9 mouse cellular contexts compared by ENCODE assay signal in genomic region chr4:35099210-35099864, GRCm38 (mm10). TPM values are rescaled to one million over a fixed set of nuclear protein-coding genes. Genes with fewer than 3 reads are reported as not detected.
A peak's percentile ranks its signal among the peaks of the same experiment; 100 is the strongest.
DNase-seq lines count a peak whose midpoint lies in the region; ATAC-seq and TF ChIP-seq lines count a peak whose summit lies in the region.
"Had no signal": no experiment of that assay in that cellular context is flagged by ENCODE, and none has a peak within 500 bp of the region (broad histone marks: within the 10 kb centered on the region; RNA-seq: fewer than 3 reads in every experiment).

No protein-coding gene starts in this region.

- intact Hi-C loops in heart, postnatal 25 days (cut with DNase I): no loop called here

- no peaks in the 10 kb centered on the region for H3K9me3 ChIP-seq in heart, embryonic 14.5 days (ENCODE audit: control insufficient read depth, low read length)
- H3K9me3 ChIP-seq in hindbrain, embryonic 14.5 days (ENCODE audit: control insufficient read depth, low read length): no peaks in the 10 kb centered on the region
- no peaks in the 10 kb centered on the region for H3K9me3 ChIP-seq in midbrain, postnatal 0 days (ENCODE audit: low read length)

- no peak for DNase-seq in heart, postnatal 25 days (ENCODE audit: low spot score)
- DNase-seq in brain, embryonic 14.5 days (ENCODE audit: low read depth): peak; percentile 51
- no peak for DNase-seq in hindbrain, embryonic 14.5 days (ENCODE audit: low spot score)
- peak; percentile 20 for DNase-seq in midbrain, postnatal 0 days (ENCODE audit: low spot score)
- DNase-seq in right cerebral cortex, postnatal 4 days: no peak
- DNase-seq in c-Kit-positive CD71-positive TER-119-positive erythroid progenitor cells, embryonic 14.5 days (ENCODE audit: low spot score): no peak
- DNase-seq in ovary, postnatal 36 days (ENCODE audit: low spot score): no peak

- H3K4me3 ChIP-seq in heart, embryonic 14.5 days (ENCODE audit: control insufficient read depth in 1 of 2, insufficient read depth in 1 of 2, low read depth in 1 of 2, low read length in 2 of 2): peak overlapping the region; percentile 33 to 48
- H3K4me3 ChIP-seq in hindbrain, embryonic 14.5 days (replicated peaks; ENCODE audit: low read length): peak overlapping the region; percentile 26
- peak overlapping the region; percentile 34 for H3K4me3 ChIP-seq in midbrain, postnatal 0 days (ENCODE audit: low read depth, low read length)

- no peak for ATAC-seq in heart, embryonic 14.5 days (ENCODE audit: insufficient number of reproducible peaks, insufficient read depth, low FRiP score, low read depth)
- peak; percentile 32; the same call in 1 of the 2 replicates for ATAC-seq in hindbrain, embryonic 14.5 days (ENCODE audit: low FRiP score)
- ATAC-seq in midbrain, postnatal 0 days (ENCODE audit: low FRiP score): peak; percentile 50; the same call in 1 of the 2 replicates

- H3K27ac ChIP-seq in heart, embryonic 14.5 days (replicated peaks in 1 of 2; ENCODE audit: control insufficient read depth in 1 of 2, insufficient read depth in 1 of 2, low read depth in 2 of 2, low read length in 2 of 2): no peak overlapping the region
- H3K27ac ChIP-seq in hindbrain, embryonic 14.5 days: peak overlapping the region; percentile 26; the same call in 1 of the 2 replicates
- H3K27ac ChIP-seq in midbrain, postnatal 0 days (ENCODE audit: low read depth, low read length): 0 out of 2 replicates have a peak overlapping the region, but pooled peaks have one; percentile 38

- H3K27me3 ChIP-seq in heart, embryonic 14.5 days (ENCODE audit: control insufficient read depth, insufficient read depth, low read length): no peaks in the 10 kb centered on the region
- no peaks in the 10 kb centered on the region for H3K27me3 ChIP-seq in hindbrain, embryonic 14.5 days (ENCODE audit: control insufficient read depth, insufficient read depth, low read length)
- H3K27me3 ChIP-seq in midbrain, postnatal 0 days (ENCODE audit: insufficient read depth, low read length): no peaks in the 10 kb centered on the region

- H3K4me1 ChIP-seq in heart, embryonic 14.5 days (ENCODE audit: control insufficient read depth in 2 of 2, insufficient read depth in 2 of 2, low read length in 2 of 2): peaks cover 3 to 5% of the 10 kb centered on the region in 2 experiments; a peak in 3 of 4 replicates
- H3K4me1 ChIP-seq in hindbrain, embryonic 14.5 days (replicated peaks; ENCODE audit: control insufficient read depth, insufficient read depth, low read length): peaks cover 11% of the 10 kb centered on the region
- H3K4me1 ChIP-seq in midbrain, postnatal 0 days (ENCODE audit: insufficient read depth, low read length): peaks cover 3% of the 10 kb centered on the region; the same call in 1 of the 2 replicates

- peak overlapping the region; percentile 86 for H3K4me2 ChIP-seq in heart, embryonic 14.5 days (ENCODE audit: low read length)
- H3K4me2 ChIP-seq in hindbrain, embryonic 14.5 days (replicated peaks): peak overlapping the region; percentile 63
- H3K4me2 ChIP-seq in midbrain, postnatal 0 days (ENCODE audit: low read depth, low read length, poor library complexity, severe bottlenecking): peak overlapping the region; percentile 62

- no peaks in the 10 kb centered on the region for H3K36me3 ChIP-seq in heart, embryonic 14.5 days (ENCODE audit: control insufficient read depth, insufficient read depth, low read length)
- H3K36me3 ChIP-seq in hindbrain, embryonic 14.5 days (replicated peaks; ENCODE audit: control insufficient read depth, insufficient read depth): no peaks in the 10 kb centered on the region
- H3K36me3 ChIP-seq in midbrain, postnatal 0 days (ENCODE audit: insufficient read depth, low read length): no peaks in the 10 kb centered on the region

- TF ChIP-seq CTCF in brain, embryonic 14.5 days (IDR thresholded peaks at IDR 0.05; ENCODE audit: borderline replicate concordance, extremely low read depth, insufficient read depth, insufficient read length): no peak
- no peak for TF ChIP-seq CTCF in midbrain, postnatal 0 days (IDR thresholded peaks at IDR 0.05)

- peak overlapping the region; percentile 50 for H3K9ac ChIP-seq in heart, embryonic 14.5 days (ENCODE audit: low read length)
- peak overlapping the region; percentile 43; the same call in 1 of the 2 replicates for H3K9ac ChIP-seq in hindbrain, embryonic 14.5 days
- no peak overlapping the region for H3K9ac ChIP-seq in midbrain, postnatal 0 days (replicated peaks; ENCODE audit: low read length, poor library complexity, severe bottlenecking)

- 18% methylated on average over 17 of the region's 17 CpGs for WGBS in heart, embryonic 14.5 days
- 21% methylated on average over 17 of the region's 17 CpGs for WGBS in hindbrain, embryonic 14.5 days
- WGBS in midbrain, postnatal 0 days: 13% methylated on average over 17 of the region's 17 CpGs

- TF ChIP-seq POLR2A in brain, embryonic 14.5 days (IDR thresholded peaks at IDR 0.05; ENCODE audit: borderline replicate concordance, extremely low read depth, insufficient read depth, insufficient read length, poor library complexity, severe bottlenecking): no peak

RNA-seq across cellular contexts. Expression of gene Ifnk, which starts 52.5 kb away (rescaled TPM):
- polyA plus RNA-seq in heart, embryonic 14.5 days (2014; fragmentation: Nextera tagmentation; extraction: Ambion mirVana): not detected in 2 replicates
- not detected for total RNA-seq in heart, postnatal 25 days (2021)
- polyA plus RNA-seq in brain, embryonic 14.5 days (2012; rRNA removed): not detected in 2 replicates
- polyA plus RNA-seq in hindbrain, embryonic 14.5 days (2014; fragmentation: Nextera tagmentation; extraction: Ambion mirVana): 0.25 TPM in 1 of 2 replicates, not detected in the other
- total RNA-seq in midbrain, postnatal 0 days (2014; rRNA removed): not detected in 2 replicates
- polyA plus RNA-seq in midbrain, postnatal 0 days (2015; fragmentation: Nextera tagmentation; extraction: Ambion mirVana): not detected in 2 replicates
- total RNA-seq: neutrophil, adult 5-6 weeks had no signal

RNA-seq across cellular contexts. Expression of gene Mob3b, which starts 57.9 kb away (rescaled TPM):
- 2.2 and 3.5 TPM in 2 replicates for polyA plus RNA-seq in heart, embryonic 14.5 days (2014; fragmentation: Nextera tagmentation; extraction: Ambion mirVana)
- 1 to 10 TPM; 1.2 to 1.6 TPM for total RNA-seq in heart, postnatal 25 days (2021)
- 2.8 and 2.9 TPM in 2 replicates for polyA plus RNA-seq in brain, embryonic 14.5 days (2012; rRNA removed)
- polyA plus RNA-seq in hindbrain, embryonic 14.5 days (2014; fragmentation: Nextera tagmentation; extraction: Ambion mirVana): 3.4 and 4.0 TPM in 2 replicates
- total RNA-seq in midbrain, postnatal 0 days (2014; rRNA removed): 0.77 and 1.3 TPM in 2 replicates
- polyA plus RNA-seq in midbrain, postnatal 0 days (2015; fragmentation: Nextera tagmentation; extraction: Ambion mirVana): 1.6 and 1.8 TPM in 2 replicates

Comparison
In these comparisons a context has a peak if more than half of its experiments do, and no peak if none do; other contexts are left out.
1. H3K27ac ChIP-seq: peak in hindbrain, embryonic 14.5 days (single experiment) and midbrain, postnatal 0 days (single experiment); none in heart, embryonic 14.5 days (0 of 2).
2. DNase-seq: peak in brain, embryonic 14.5 days (single experiment) and midbrain, postnatal 0 days (single experiment); none in heart, postnatal 25 days (single experiment), hindbrain, embryonic 14.5 days (single experiment), right cerebral cortex, postnatal 4 days (single experiment), c-Kit-positive CD71-positive TER-119-positive erythroid progenitor cells, embryonic 14.5 days (single experiment) and ovary, postnatal 36 days (single experiment).
3. Peak in every context shown above with its lines, with median percentiles within 50 percentile points of each other: H3K4me2 ChIP-seq and H3K4me3 ChIP-seq.